Mouse (Mus musculus): Measurements from ENCODE around the gene Grem1. TPM values are rescaled to one million over a fixed set of nuclear protein-coding genes. Genes with fewer than 3 reads are reported as not detected.
A peak's percentile ranks its signal among the peaks of the same experiment; 100 is the strongest.

The Grem1 gene
- polyA plus RNA-seq (2015; fragmentation: Nextera tagmentation; extraction: Ambion mirVana): 2.9 and 3.3 TPM in 2 replicates

- H3K36me3 ChIP-seq: no peaks in the 10 kb centered on the region
- peak within 1 kb of the TSS; percentile 73 for H3K4me2 ChIP-seq
- H3K4me1 ChIP-seq: peaks cover 24% of the 10 kb centered on the region
- under 1% methylated on average over 63 of the region's 64 CpGs for WGBS
- peak within 1 kb of the TSS; percentile 43 for H3K4me3 ChIP-seq
- peak within 1 kb of the TSS; percentile 17; the same call in 1 of the 2 replicates for H3K27ac ChIP-seq
- ATAC-seq (ENCODE audit: insufficient number of reproducible peaks, low FRiP score, low TSS enrichment, low read depth): peak; percentile 68
- H3K9ac ChIP-seq: peak within 1 kb of the TSS; percentile 39
- H3K27me3 ChIP-seq: peaks cover 37% of the 10 kb centered on the region
- no peaks in the 10 kb centered on the region for H3K9me3 ChIP-seq
Observed at GRCm38 (mm10) chr2:113758311-113759161, at the start of gene Grem1. TSS of gene Grem1 (minus strand) at chr2:113758646.

- Histone ChIP-seq H3K27ac (no peak overlapping the region), H3K4me1 (no peaks in the 10 kb centered on the region), H3K9me3 (no peaks in the 10 kb centered on the region), H3K36me3 (no peaks in the 10 kb centered on the region), H3K4me3 (no peak overlapping the region), H3K4me2 (no peak overlapping the region), H3K27me3 (peaks cover 5% of the 10 kb centered on the region; the same call in 1 of the 2 replicates), H3K9ac (no peak overlapping the region)
- no peak for ATAC-seq (ENCODE audit: insufficient number of reproducible peaks, low FRiP score, low TSS enrichment, low read depth)
- 21% methylated on average over 9 of the region's 9 CpGs for WGBS
Observed at GRCm38 (mm10) chr2:113807640-113808039, 49.2 kb upstream of the Grem1 start.

GRCm38 (mm10) chr2:113806851-113807577, 48.6 kb upstream of the Grem1 start:
- H3K9ac ChIP-seq: no peak overlapping the region
- WGBS: 60% methylated on average over 10 of the region's 10 CpGs
- no peak for ATAC-seq (ENCODE audit: insufficient number of reproducible peaks, low FRiP score, low TSS enrichment, low read depth)
- no peaks in the 10 kb centered on the region for H3K36me3 ChIP-seq
- no peaks in the 10 kb centered on the region for H3K9me3 ChIP-seq
- H3K4me2 ChIP-seq: no peak overlapping the region
- peaks cover 5% of the 10 kb centered on the region; the same call in 1 of the 2 replicates for H3K27me3 ChIP-seq
- no peak overlapping the region for H3K27ac ChIP-seq
- no peaks in the 10 kb centered on the region for H3K4me1 ChIP-seq
- no peak overlapping the region for H3K4me3 ChIP-seq

- no peaks in the 10 kb centered on the region for H3K9me3 ChIP-seq
- H3K4me2 ChIP-seq: no peak overlapping the region
- H3K4me1 ChIP-seq: no peaks in the 10 kb centered on the region
- no peak overlapping the region for H3K4me3 ChIP-seq
- H3K27me3 ChIP-seq: peaks cover 5% of the 10 kb centered on the region; the same call in 1 of the 2 replicates
- H3K27ac ChIP-seq: no peak overlapping the region
- no peak for ATAC-seq (ENCODE audit: insufficient number of reproducible peaks, low FRiP score, low TSS enrichment, low read depth)
- WGBS: 82% methylated on average over 4 of the region's 4 CpGs
- no peak overlapping the region for H3K9ac ChIP-seq
- H3K36me3 ChIP-seq: no peaks in the 10 kb centered on the region
Observed at GRCm38 (mm10) chr2:113805765-113806164, 47.3 kb upstream of the Grem1 start.

GRCm38 (mm10) chr2:113803753-113804152, 45.3 kb upstream of the Grem1 start:
- no peak for ATAC-seq (ENCODE audit: insufficient number of reproducible peaks, low FRiP score, low TSS enrichment, low read depth)
- Histone ChIP-seq H3K27ac (no peak overlapping the region), H3K4me2 (no peak overlapping the region), H3K9me3 (no peaks in the 10 kb centered on the region), H3K36me3 (no peaks in the 10 kb centered on the region), H3K4me1 (0 out of 2 replicates have a peak, but pooled peaks cover under 1% of the 10 kb centered on the region), H3K27me3 (peaks cover 5% of the 10 kb centered on the region; the same call in 1 of the 2 replicates), H3K4me3 (no peak overlapping the region), H3K9ac (no peak overlapping the region)
- WGBS: 14% methylated on average over 1 of the region's 1 CpGs

- H3K9me3 ChIP-seq: no peaks in the 10 kb centered on the region
- 32% methylated on average over 5 of the region's 5 CpGs for WGBS
- no peak overlapping the region for H3K27ac ChIP-seq
- H3K36me3 ChIP-seq: no peaks in the 10 kb centered on the region
- H3K4me1 ChIP-seq: peaks cover 6% of the 10 kb centered on the region; the same call in 1 of the 2 replicates
- H3K4me2 ChIP-seq: no peak overlapping the region
- ATAC-seq (ENCODE audit: insufficient number of reproducible peaks, low FRiP score, low TSS enrichment, low read depth): no peak
- no peak overlapping the region for H3K4me3 ChIP-seq
- 0 out of 2 replicates have a peak, but pooled peaks cover 2% of the 10 kb centered on the region for H3K27me3 ChIP-seq
- H3K9ac ChIP-seq: no peak overlapping the region
Observed at GRCm38 (mm10) chr2:113800846-113801245, 42.4 kb upstream of the Grem1 start.

- Histone ChIP-seq H3K4me3 (no peak overlapping the region), H3K27me3 (no peaks in the 10 kb centered on the region), H3K27ac (peak overlapping the region; percentile 27), H3K4me2 (no peak overlapping the region), H3K36me3 (no peaks in the 10 kb centered on the region), H3K9ac (no peak overlapping the region), H3K9me3 (no peaks in the 10 kb centered on the region), H3K4me1 (peaks cover 6% of the 10 kb centered on the region; the same call in 1 of the 2 replicates)
- ATAC-seq (ENCODE audit: insufficient number of reproducible peaks, low FRiP score, low TSS enrichment, low read depth): peak; percentile 65; the same call in 1 of the 2 replicates
- WGBS: 39% methylated on average over 13 of the region's 13 CpGs
Observed at GRCm38 (mm10) chr2:113798605-113799004, 40.2 kb upstream of the Grem1 start.

- Histone ChIP-seq H3K4me3 (no peak overlapping the region), H3K9ac (no peak overlapping the region), H3K27me3 (no peaks in the 10 kb centered on the region), H3K27ac (no peak overlapping the region), H3K9me3 (no peaks in the 10 kb centered on the region), H3K4me1 (peaks cover 6% of the 10 kb centered on the region; the same call in 1 of the 2 replicates), H3K36me3 (no peaks in the 10 kb centered on the region), H3K4me2 (no peak overlapping the region)
- ATAC-seq (ENCODE audit: insufficient number of reproducible peaks, low FRiP score, low TSS enrichment, low read depth): no peak
- WGBS: 43% methylated on average over 4 of the region's 4 CpGs
Observed at GRCm38 (mm10) chr2:113795186-113795585, 36.7 kb upstream of the Grem1 start.

- H3K36me3 ChIP-seq: no peaks in the 10 kb centered on the region
- H3K4me2 ChIP-seq: no peak overlapping the region
- H3K4me1 ChIP-seq: peaks cover 3% of the 10 kb centered on the region; the same call in 1 of the 2 replicates
- no peak overlapping the region for H3K4me3 ChIP-seq
- no peaks in the 10 kb centered on the region for H3K9me3 ChIP-seq
- no peak overlapping the region for H3K27ac ChIP-seq
- 79% methylated on average over 3 of the region's 3 CpGs for WGBS
- no peaks in the 10 kb centered on the region for H3K27me3 ChIP-seq
- no peak overlapping the region for H3K9ac ChIP-seq
- no peak for ATAC-seq (ENCODE audit: insufficient number of reproducible peaks, low FRiP score, low TSS enrichment, low read depth)
Observed at GRCm38 (mm10) chr2:113793521-113793920, 35.1 kb upstream of the Grem1 start.

GRCm38 (mm10) chr2:113788821-113789387, 30.5 kb upstream of the Grem1 start:
- Histone ChIP-seq H3K36me3 (no peaks in the 10 kb centered on the region), H3K9me3 (no peaks in the 10 kb centered on the region), H3K4me3 (no peak overlapping the region), H3K27ac (no peak overlapping the region), H3K9ac (no peak overlapping the region), H3K27me3 (no peaks in the 10 kb centered on the region), H3K4me2 (no peak overlapping the region), H3K4me1 (no peaks in the 10 kb centered on the region)
- 77% methylated on average over 4 of the region's 4 CpGs for WGBS
- no peak for ATAC-seq (ENCODE audit: insufficient number of reproducible peaks, low FRiP score, low TSS enrichment, low read depth)

- 83% methylated on average over 4 of the region's 4 CpGs for WGBS
- Histone ChIP-seq H3K4me2 (no peak overlapping the region), H3K4me1 (no peaks in the 10 kb centered on the region), H3K36me3 (no peaks in the 10 kb centered on the region), H3K9me3 (no peaks in the 10 kb centered on the region), H3K27ac (no peak overlapping the region), H3K27me3 (no peaks in the 10 kb centered on the region), H3K9ac (no peak overlapping the region), H3K4me3 (no peak overlapping the region)
- no peak for ATAC-seq (ENCODE audit: insufficient number of reproducible peaks, low FRiP score, low TSS enrichment, low read depth)
Observed at GRCm38 (mm10) chr2:113787882-113788281, 29.4 kb upstream of the Grem1 start.
